Mouse (Mus musculus) thymus, postnatal 10 days (tissue): ENCODE results near the gene Maml2.

ENCODE experiments used
- DNase-seq, 2 experiments: peaks; one replicate each; pipeline ENCODE4 v3.0.0; 2021; ENCODE audit warnings: low spot score in 2 of 2

Maml2 gene

GRCm38 (mm10) chr9:13566154-13566885 lies 268.6 kb downstream of the Maml2 start:
- DNase-seq: no peak

GRCm38 (mm10) chr9:13569023-13569422 lies 271.3 kb downstream of the Maml2 start:
- DNase-seq: no peak

GRCm38 (mm10) chr9:13572847-13573246 lies 275.1 kb downstream of the Maml2 start:
- no peak for DNase-seq

- DNase-seq: no peak
Observed at GRCm38 (mm10) chr9:13574059-13574458, 276.3 kb downstream of the Maml2 start.

- no peak for DNase-seq
Observed at GRCm38 (mm10) chr9:13574913-13575312, 277.2 kb downstream of the Maml2 start.

GRCm38 (mm10) chr9:13577150-13577549 lies 279.4 kb downstream of the Maml2 start:
- DNase-seq: no peak

GRCm38 (mm10) chr9:13581184-13581583 lies 283.4 kb downstream of the Maml2 start:
- no peak for DNase-seq

- no peak for DNase-seq
Observed at GRCm38 (mm10) chr9:13583952-13584351, 286.2 kb downstream of the Maml2 start.

- no peak for DNase-seq
Observed at GRCm38 (mm10) chr9:13584435-13584834, 286.7 kb downstream of the Maml2 start.

GRCm38 (mm10) chr9:13587085-13587933 lies 289.6 kb downstream of the Maml2 start:
- no peak for DNase-seq

GRCm38 (mm10) chr9:13588786-13589185 lies 291.0 kb downstream of the Maml2 start:
- DNase-seq: no peak

- DNase-seq: no peak
Observed at GRCm38 (mm10) chr9:13592701-13593100, 294.9 kb downstream of the Maml2 start.

GRCm38 (mm10) chr9:13597736-13598135 lies 300.0 kb downstream of the Maml2 start:
- no peak for DNase-seq

- DNase-seq: no peak
Observed at GRCm38 (mm10) chr9:13598596-13599333, 301.0 kb downstream of the Maml2 start.

- no peak for DNase-seq
Observed at GRCm38 (mm10) chr9:13599334-13599614, 301.5 kb downstream of the Maml2 start.

GRCm38 (mm10) chr9:13599800-13600199 lies 302.0 kb downstream of the Maml2 start:
- DNase-seq: no peak

GRCm38 (mm10) chr9:13601729-13602128 lies 304.0 kb downstream of the Maml2 start:
- DNase-seq: no peak

GRCm38 (mm10) chr9:13603533-13604143 lies 305.9 kb downstream of the Maml2 start:
- DNase-seq: no peak

GRCm38 (mm10) chr9:13607609-13608185 lies 309.9 kb downstream of the Maml2 start:
- no peak for DNase-seq

- no peak for DNase-seq
Observed at GRCm38 (mm10) chr9:13608532-13609071, 310.8 kb downstream of the Maml2 start.

GRCm38 (mm10) chr9:13611561-13611960 lies 313.8 kb downstream of the Maml2 start:
- DNase-seq: no peak
